Mouse (Mus musculus): ENCODE results near the gene Zbtb38.

- TF ChIP-seq CTCF (conservative IDR thresholded peaks at IDR 0.05; ENCODE audit: low read length) (no peak), POU5F1 (IDR thresholded peaks at IDR 0.05; ENCODE audit: borderline replicate concordance, low read length) (no peak)
Measured at GRCm38 (mm10) chr9:96773146-96773545, 20.5 kb upstream of the Zbtb38 start.

Measured in E14TG2a.4 (cell line).